Mouse (Mus musculus) embryonic fibroblast, embryonic 13.5 days (primary cell): ENCODE data around the gene Izumo1r. TPM values are rescaled to one million over a fixed set of nuclear protein-coding genes. Genes with fewer than 3 reads are reported as not detected.

Source experiments
- H3K27ac ChIP-seq: 2 replicates; pipeline ENCODE4 v1.5.1; 2012; ENCODE audit warnings: low read length, control low read depth, inconsistent platforms; ENCODE audit not compliant: insufficient read depth
- H3K4me1 ChIP-seq: 2 replicates; pipeline ENCODE4 v1.6.1; 2011; ENCODE audit warnings: low read length; ENCODE audit not compliant: control insufficient read depth, insufficient read depth
- H3K4me3 ChIP-seq: 2 replicates; pipeline ENCODE4 v1.5.1; 2011; ENCODE audit warnings: mild to moderate bottlenecking, control low read depth, low read length; ENCODE audit not compliant: insufficient read depth
- CTCF ChIP-seq: IDR thresholded peaks from 2 replicates; pipeline ENCODE4 v1.5.1; 2011; ENCODE audit warnings: mild to moderate bottlenecking, control low read depth, low read length, moderate library complexity, borderline replicate concordance; ENCODE audit not compliant: insufficient read depth
- POLR2A ChIP-seq: IDR thresholded peaks from 2 replicates; pipeline ENCODE4 v1.6.1; 2011; ENCODE audit warnings: low read depth, mild to moderate bottlenecking, control low read depth, low read length, moderate library complexity
- polyA plus RNA-seq: library from polyadenylated mRNA; stranded (reverse); fragments of >200 nt; gene quantifications from 2 replicates; pipeline ENCODE4 v1.2.4, GENCODE M21; 2011; ENCODE audit warnings: low read depth; ENCODE audit not compliant: missing spikeins, insufficient read length

Izumo1r gene
- polyA plus RNA-seq, 1 experiment = not detected

GRCm38 (mm10) chr9:14907816-14908415 lies 4.2 kb upstream of the Izumo1r start:
- Histone ChIP-seq H3K4me1 (peaks cover 6% of the 10 kb centered on the region; the same call in 1 of the 2 replicates), H3K27ac (no peak overlapping the region), H3K4me3 (no peak overlapping the region)
- TF ChIP-seq CTCF = no peak
- no peak for TF ChIP-seq POLR2A

GRCm38 (mm10) chr9:14905956-14906355 lies 2.2 kb upstream of the Izumo1r start:
- Histone ChIP-seq H3K4me1 (peaks cover 6% of the 10 kb centered on the region; the same call in 1 of the 2 replicates), H3K27ac (no peak overlapping the region)
- TF ChIP-seq CTCF (no peak), POLR2A (no peak)

GRCm38 (mm10) chr9:14904741-14905475 lies 1.2 kb upstream of the Izumo1r start:
- peaks cover 6% of the 10 kb centered on the region; the same call in 1 of the 2 replicates for H3K4me1 ChIP-seq
- H3K27ac ChIP-seq = no peak overlapping the region
- no peak overlapping the region for H3K4me3 ChIP-seq
- TF ChIP-seq CTCF (no peak), POLR2A (no peak)

More at GRCm38 (mm10) chr9:14905956-14906355, 2.2 kb upstream of the Izumo1r start:
- no peak overlapping the region for H3K4me3 ChIP-seq

- Histone ChIP-seq H3K27ac (no peak overlapping the region), H3K4me1 (peaks cover 6% of the 10 kb centered on the region; the same call in 1 of the 2 replicates), H3K4me3 (no peak overlapping the region)
- TF ChIP-seq POLR2A = no peak
- TF ChIP-seq CTCF = no peak
These were observed 743 bp downstream of the Izumo1r start for GRCm38 (mm10) chr9:14903006-14903405.

GRCm38 (mm10) chr9:14902416-14902815 lies 1.3 kb downstream of the Izumo1r start:
- Histone ChIP-seq H3K4me3 (no peak overlapping the region), H3K4me1 (peaks cover 6% of the 10 kb centered on the region; the same call in 1 of the 2 replicates), H3K27ac (no peak overlapping the region)
- no peak for TF ChIP-seq CTCF
- TF ChIP-seq POLR2A = no peak

- Histone ChIP-seq H3K27ac (no peak overlapping the region), H3K4me1 (peaks cover 6% of the 10 kb centered on the region; the same call in 1 of the 2 replicates), H3K4me3 (no peak overlapping the region)
- no peak for TF ChIP-seq POLR2A
- TF ChIP-seq CTCF = no peak
These were observed 2.0 kb downstream of the Izumo1r start for GRCm38 (mm10) chr9:14901757-14902156.

- Histone ChIP-seq H3K4me1 (no peaks in the 10 kb centered on the region), H3K27ac (no peak overlapping the region), H3K4me3 (no peak overlapping the region)
- TF ChIP-seq CTCF = no peak
- TF ChIP-seq POLR2A = no peak
These were observed 6.6 kb downstream of the Izumo1r start for GRCm38 (mm10) chr9:14897102-14897501.

GRCm38 (mm10) chr9:14895237-14895835 lies 8.4 kb downstream of the Izumo1r start:
- H3K4me3 ChIP-seq = no peak overlapping the region
- no peak for TF ChIP-seq CTCF
- TF ChIP-seq POLR2A = no peak
- H3K4me1 ChIP-seq = no peaks in the 10 kb centered on the region
- no peak overlapping the region for H3K27ac ChIP-seq

GRCm38 (mm10) chr9:14894628-14895027 lies 9.1 kb downstream of the Izumo1r start:
- TF ChIP-seq CTCF = no peak
- TF ChIP-seq POLR2A = no peak
- no peaks in the 10 kb centered on the region for H3K4me1 ChIP-seq
- H3K27ac ChIP-seq = no peak overlapping the region
- no peak overlapping the region for H3K4me3 ChIP-seq

- TF ChIP-seq CTCF = no peak
- TF ChIP-seq POLR2A = no peak
These were observed 10.4 kb downstream of the Izumo1r start for GRCm38 (mm10) chr9:14893388-14893787.

More at GRCm38 (mm10) chr9:14893388-14893787, 10.4 kb downstream of the Izumo1r start:
- Histone ChIP-seq H3K27ac (no peak overlapping the region), H3K4me1 (no peaks in the 10 kb centered on the region), H3K4me3 (no peak overlapping the region)
